Mouse (Mus musculus): Measurements from ENCODE around the gene Spg21. TPM values are rescaled to one million over a fixed set of nuclear protein-coding genes. Genes with fewer than 3 reads are reported as not detected.

Gene Spg21
- 45.6 and 46.1 TPM in 2 replicates for total RNA-seq (2021)
- long read RNA-seq, experiment 1, transcript Spg21-201 (9 exons, 2,680 nt), result major isoform, 73 of 76 reads
- long read RNA-seq, experiment 1, partial matches to known transcripts, result 1 of 76 reads
- long read RNA-seq, experiment 1, other reads (novel, unspliced or antisense), result 2 of 76 reads
- long read RNA-seq, experiment 2, transcript Spg21-201 (9 exons, 2,680 nt), result major isoform, 51 of 55 reads
- long read RNA-seq, experiment 2, partial matches to known transcripts, result 1 of 55 reads
- long read RNA-seq, experiment 2, other reads (novel, unspliced or antisense), result 3 of 55 reads

DNA sequence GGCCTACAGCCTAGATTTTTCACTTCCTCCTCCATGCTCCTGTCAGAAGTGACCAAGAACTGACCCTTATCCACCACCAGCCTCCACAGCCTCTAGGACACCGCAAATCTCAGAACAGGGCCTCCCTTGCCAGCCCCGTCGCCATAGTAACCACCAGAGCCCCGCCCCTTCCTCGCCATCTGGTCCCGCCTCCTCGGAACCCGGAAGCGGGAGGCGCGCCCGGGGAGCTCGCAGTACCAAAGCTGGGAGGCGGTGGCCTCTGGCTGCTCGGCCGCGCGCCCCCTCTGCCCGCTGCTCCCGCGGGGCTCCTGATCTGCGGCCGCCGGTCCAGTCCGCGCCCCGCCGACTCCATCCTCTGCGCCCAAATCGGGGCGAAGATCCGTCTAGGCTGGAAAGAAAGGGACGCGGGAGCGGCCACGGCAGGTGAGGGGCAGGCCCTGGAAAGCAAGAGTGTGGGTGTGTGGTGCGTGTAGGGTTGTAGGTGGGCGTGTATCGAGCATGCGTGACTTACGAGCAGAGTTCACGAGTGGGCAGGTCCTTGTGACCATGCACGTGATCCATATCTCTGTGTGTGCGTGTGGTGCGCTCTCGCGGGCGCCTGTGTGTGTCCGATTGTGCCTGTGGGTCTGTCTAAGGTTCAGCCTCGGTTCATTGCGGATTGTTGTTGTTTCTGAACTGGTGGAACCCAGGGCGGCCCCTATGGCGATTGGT, at the start of gene Spg21:
Gene Spg21, plus strand, starts transcription at position 216 of the 711 bp plus-strand sequence.
- peak; percentile 99 for DNase-seq

DNA sequence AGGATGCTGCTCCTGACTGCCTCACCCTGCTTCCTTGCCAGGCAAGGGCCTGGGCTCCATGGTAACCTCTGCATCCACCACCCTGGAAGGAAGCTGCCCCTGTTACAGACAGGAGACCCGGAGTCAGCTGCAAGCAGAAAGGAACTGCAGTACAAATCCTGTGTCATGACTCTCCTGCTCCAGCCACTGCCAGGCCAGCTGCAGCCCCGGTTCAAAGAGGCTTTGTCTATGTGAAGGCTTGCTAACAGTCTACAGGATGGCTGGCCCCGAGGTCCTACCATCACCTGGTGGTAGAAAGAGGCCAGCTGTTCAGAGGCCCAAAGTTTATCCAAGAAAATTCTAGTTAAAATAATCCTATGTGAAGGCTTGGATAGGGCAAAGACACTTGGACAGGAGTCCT, 49.4 kb upstream of the Spg21 start:
- no peak for DNase-seq

DNA sequence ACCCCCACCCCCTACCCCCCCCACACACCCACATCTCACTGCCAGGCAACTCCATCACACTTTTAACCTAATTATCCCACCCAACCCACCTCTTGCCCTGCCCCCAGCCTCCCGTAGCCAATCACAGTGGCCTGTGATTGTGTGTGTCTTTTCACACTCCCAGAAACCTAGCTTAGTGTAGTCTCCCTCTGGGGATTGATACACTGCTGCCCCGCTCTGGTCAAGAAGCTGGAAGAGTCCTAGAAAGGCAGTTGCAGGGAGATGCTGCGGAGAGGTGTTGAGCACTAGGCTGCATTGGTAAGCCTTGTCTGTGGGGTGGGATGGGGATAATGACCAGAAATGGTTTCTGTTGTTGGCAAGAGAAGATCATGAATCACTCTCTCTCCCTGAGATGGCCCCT, 43.0 kb upstream of the Spg21 start:
- DNase-seq, result no peak

DNA sequence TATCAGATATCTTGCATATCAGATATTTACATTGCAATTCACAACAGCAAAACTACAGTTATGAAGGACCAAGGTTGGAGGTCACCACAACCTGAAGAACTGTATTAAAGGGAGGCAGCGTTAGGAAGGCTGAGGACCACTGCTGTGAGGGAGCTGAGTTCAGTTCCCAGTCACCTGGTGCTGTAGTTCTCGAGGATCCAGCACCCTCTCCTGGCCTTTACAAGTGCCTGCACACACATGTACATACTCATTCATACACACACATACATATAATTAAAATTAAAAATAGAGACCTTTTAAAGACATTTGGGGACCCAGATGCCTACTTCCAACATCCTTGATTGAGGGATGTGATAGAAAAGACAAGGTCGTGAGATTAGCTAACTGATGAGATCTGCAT, 41.1 kb upstream of the Spg21 start:
- DNase-seq, result no peak

DNA sequence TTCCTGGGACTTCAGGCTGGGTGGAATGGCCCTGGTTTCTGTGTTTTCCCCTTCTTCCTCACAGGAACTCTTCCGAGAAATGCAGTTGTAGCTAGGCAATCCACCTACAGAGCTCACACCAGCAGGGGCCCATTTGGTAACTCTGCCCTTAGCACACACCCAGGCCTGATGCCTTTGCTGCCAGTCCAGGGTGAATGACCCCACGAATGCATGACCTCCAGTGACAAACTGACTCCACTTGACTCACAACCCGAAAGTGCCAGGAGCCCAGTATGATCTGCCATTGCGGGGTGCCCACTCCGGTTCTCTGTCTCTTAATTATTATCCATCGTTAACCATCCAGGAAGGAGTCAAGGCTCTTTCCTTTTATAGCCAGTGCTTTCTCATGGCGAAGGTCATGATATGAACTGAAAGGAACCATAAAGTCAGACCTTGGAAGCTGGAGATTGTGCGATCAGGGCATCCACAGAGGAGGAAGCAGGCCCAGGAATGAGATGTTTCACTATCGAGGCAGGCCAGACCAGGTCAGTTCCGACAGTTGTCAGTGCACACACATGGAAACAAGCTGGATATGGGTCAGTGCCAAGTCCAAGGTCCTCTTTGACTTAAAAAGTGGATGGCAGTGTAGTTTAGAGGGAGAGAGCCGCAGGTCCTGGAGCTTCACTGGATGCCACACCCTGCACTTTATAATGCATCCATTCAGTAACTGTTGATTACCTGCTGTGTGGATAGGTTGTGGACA, 37.8 kb upstream of the Spg21 start, which contains the start of gene Slc51b:
Gene Slc51b, minus strand, starts transcription at position 196 of the 742 bp plus-strand sequence.
- DNase-seq, result peak; percentile 59

DNA sequence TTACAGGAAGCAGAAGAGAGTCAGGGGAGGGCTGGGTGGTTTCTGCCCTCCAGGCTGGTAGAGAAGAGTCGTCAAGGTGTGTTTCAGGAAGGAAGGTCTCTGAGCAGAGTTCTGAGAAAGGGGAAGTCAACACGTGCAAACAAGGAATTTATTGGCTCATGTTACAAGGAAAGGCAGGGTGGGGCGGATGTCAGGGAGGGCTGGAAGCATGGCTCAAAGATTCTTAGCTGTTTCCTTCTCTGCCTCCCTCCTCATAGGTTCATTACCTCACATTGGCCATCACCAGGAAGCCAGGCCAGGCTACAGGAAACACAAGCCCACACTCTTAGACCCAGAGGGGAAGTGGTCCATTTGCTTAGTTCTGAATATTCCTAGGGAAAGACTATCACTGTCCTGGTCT, 36.4 kb upstream of the Spg21 start:
- no peak for DNase-seq

DNA sequence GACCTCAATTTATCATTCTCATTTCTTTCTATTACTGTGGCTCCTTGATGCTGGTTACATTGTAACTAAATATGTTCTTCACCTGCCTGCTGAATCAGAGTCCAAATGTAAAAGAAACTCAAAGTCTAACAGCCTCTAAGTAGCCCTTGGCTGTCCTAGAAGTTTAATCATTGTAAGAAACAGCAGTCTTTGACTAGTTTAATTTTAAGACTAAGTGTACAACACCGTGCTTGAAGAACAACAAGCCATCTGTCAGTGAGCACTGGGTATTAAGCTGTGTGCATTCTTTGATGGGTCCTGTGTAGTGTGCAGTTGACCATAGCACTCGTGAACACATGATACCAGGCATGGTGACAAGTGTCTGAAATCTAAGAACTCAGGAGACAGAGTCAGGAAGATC, 33.2 kb upstream of the Spg21 start:
- DNase-seq, result no peak

DNA sequence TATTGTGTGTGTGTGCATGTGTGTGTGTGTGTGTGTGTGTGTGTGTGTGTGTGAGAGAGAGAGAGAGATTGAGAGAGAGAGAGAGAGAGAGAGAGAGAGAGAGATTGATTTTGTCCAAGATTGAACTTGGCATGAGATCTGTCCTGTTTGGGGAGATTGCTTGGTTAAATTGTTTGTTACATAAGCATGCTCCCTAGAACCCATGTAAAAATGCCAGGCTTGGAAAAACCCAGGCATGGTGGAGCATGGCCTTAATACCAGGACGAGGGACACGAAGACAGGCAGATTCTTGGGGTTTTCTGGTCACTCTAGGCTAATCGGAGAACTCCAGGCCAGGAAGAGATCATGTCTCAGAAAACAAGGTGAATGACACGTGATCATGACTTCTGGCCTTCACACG, 32.7 kb upstream of the Spg21 start:
- DNase-seq, result no peak

DNA sequence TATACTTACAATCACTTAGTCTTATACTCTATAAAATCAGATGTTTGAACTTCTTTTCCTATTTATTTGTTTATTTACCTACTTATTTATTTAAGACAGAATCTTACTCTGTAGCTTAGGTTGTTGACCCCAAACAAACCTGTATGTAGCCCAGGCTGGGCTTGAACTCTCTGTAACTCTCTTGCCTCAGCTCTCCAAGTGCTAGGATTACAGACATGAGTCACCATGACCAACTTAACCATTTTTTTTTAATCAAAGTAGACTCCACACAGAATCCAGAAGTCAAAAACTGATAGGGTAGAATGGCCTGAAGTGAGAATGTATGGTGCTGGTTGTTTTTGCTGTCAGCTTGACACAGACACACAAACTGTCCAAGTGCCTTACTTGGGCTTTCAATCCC, 30.3 kb upstream of the Spg21 start:
- DNase-seq, result no peak

DNA sequence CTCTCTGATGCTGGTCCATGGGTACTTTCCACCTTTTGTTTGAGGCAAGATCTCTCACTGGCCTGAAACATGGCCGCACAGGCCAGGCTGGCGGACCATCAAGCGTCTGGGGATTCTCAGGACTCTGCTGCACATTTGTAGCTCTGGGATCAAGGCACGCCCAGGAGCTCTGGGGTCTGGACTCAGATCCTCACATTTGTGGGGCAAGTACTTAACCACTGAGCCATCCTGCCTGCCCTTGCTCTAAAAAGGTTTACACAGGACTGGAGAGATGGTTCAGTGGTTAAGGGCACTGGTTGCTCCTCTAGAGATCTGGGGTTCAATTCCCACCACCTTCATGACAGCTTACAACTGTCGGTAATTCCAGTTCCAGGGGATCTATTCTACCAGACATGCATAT, 29.8 kb upstream of the Spg21 start:
- DNase-seq, result no peak

DNA sequence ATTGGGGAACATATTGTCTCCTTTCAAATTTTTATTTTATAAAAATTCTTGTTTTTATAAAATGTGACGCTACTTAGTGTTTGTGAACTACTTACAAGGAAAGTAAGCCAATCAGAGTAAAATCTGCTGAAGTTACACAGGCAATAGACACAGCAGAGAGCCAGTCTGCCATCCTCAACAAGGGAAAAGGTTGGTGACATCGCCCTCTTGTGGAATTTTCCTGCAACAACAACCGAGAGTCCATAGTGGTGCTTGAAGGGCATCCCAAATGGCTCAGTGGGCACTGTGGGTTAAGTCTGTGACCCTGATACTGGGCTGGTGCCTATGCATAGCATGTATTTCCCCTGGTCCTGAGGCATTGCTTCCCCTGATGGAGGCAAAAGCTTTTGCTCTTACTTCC, 28.5 kb upstream of the Spg21 start:
- peak; percentile 90 for DNase-seq

DNA sequence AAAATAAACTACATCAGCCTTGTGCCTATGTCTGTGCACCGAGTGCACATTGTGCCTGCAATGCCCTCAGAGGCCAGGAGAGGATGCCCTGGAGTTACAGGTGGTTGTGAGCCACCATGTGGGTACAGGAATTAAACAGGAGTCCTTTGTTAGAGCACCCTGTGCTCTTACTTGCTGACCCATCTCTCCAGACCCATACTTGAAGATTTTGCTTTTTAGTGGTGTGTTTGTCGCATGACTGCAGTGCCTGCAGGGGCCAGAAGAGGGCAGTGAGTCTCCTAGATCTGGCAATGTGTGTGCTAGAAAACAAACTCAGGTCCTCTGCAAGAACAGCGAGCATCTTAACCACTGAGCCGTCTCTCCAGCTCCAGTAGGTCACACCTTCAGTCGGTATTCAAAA, 26.6 kb upstream of the Spg21 start:
- DNase-seq, result peak; percentile 73

DNA sequence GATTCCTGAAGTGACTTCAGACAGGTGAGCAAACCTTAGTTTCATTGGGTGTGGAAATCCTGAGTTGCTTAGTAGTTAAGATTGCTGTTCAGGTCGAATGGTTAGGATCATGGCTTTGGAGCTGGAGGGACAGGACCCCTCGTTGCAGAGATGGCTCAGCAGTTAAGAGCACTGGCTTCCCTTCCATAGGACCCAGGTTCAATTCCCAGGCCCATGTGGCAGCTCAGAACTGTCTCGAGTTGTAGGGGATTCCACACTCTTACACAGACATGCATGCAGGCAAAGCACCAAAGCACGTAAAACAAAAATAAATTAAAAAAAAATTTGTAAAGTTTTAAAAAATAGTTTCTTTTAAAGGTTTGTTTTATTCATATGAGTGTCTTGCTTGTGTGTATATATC, 25.5 kb upstream of the Spg21 start:
- DNase-seq, result no peak

DNA sequence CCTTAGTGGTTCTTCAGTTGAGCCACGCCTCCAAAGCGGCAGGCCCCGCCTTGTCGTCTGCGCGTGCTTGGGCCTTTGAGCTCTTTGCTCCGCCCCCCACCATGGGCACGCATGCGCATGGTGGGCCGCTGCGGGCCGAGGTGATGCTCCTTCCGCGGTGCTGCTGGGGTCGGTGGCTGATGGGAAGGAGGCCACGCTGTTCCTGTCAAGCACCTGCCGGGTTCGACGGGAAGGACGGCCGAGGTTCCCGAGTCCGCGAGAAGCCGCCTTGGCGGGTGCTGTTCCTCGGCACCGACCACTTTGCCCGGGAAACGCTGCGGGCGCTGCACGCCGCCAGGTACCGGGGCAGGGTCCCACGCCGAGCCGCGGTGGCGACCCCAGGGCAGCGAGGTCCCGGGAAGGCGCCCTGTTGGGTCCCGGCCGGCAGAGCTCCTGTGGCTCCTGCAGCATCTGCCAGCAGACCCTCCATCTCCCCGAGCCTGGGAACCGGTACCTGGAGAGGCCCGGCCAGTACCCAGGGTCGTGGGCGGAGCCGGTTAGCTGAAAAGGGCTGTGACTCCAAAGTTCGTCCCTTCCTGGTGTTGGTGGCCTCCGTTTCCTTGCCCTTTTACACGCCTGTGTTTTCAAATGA, 25.0 kb upstream of the Spg21 start, which contains the start of gene Mtfmt:
Gene Mtfmt, plus strand, starts transcription at position 112 of the 631 bp plus-strand sequence.
- DNase-seq, result peak; percentile 97

DNA sequence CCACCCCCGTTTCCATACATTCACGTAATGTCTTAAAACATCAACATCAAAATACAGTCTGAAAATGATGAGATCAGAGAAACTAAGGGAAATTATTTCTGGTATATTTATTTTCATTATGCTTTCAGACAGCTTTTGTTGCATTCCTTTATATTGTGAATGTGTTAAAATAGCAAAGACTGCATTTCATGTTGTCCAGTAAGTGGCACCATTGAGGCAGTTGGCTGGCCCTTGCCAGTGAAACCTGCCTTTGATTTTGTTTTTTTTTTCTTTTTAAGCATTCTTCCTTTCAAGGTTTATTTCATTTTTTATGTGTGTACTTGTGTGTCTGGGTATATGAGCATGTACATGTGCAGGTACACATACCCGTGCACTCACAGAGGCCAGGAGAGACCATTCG, 16.1 kb upstream of the Spg21 start:
- no peak for DNase-seq

DNA sequence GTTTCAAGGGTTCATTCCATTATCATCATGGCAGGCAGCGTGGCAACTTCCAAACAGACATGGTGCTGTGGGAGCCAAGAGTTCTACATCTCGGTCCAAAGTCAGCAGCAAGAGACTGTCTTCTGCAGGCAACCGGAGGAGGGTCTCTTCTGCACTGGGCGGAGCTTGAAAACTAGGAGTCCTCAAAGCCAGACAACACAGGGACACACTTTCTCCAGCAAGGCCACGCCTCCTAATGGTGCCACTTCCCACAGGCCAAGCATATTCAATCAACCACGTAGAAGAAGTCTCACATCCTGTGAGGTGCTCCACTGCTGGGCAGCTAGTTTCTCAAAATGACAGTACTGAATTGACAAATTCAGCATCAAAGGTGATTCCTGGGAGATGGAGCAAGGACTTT, 12.8 kb upstream of the Spg21 start:
- DNase-seq, result no peak

DNA sequence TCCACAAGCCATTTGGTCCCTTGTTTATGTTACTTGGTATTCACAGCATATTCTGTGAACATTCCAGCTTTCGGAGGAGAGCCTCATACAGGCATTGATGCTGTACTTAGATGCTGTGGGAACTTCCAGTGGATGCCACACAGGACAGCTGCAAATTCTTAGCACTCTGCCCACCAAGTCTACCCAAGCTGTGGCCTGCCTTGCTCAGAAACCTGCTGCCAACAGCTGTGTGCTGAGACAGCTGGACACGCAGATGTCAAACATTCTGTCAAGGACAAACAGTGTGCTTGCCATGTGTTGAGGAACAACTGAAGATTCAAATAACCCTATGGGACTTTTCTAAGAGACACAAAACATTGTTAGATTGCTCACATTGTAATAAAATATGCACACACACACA, 1.8 kb upstream of the Spg21 start:
- no peak for DNase-seq

DNA sequence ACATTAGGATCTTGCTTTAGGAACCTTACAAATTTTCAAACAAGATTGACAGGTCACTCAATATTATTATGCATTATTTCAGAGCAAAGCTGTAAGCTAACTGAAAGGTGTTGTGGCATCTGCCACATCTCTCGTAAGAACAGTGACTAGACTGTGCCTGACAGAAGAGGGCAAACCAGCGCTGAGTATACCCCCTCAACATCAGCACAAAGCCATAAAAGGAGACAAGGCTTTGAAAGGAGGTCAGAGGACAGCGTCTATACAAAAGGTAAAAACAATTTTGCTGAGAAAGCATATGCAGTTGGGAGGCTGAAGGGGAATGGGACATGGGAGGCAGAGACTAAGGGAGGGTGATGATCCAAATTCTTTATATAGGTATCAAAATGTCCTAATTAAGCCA, 549 bp upstream of the Spg21 start:
- no peak for DNase-seq

DNA sequence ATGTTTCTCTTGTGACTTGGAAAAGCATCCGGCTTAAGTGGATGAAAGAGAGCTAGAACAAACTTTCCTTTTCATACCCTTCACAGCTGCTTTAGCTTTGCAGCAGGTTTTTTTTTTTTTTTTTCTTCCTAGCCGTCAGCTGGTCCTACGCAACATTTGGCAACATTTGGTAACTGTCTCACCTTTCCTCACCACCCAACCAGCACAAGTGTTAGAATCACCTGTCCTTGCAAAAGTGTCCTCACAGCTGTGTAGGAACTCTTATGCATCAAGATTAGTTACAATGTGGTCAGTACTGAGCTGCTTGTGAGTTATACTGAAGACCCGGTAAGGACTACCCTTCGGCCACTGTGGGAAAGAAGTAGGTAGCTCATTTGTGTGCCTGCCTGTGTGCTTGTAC, 1.8 kb downstream of the Spg21 start:
- no peak for DNase-seq

DNA sequence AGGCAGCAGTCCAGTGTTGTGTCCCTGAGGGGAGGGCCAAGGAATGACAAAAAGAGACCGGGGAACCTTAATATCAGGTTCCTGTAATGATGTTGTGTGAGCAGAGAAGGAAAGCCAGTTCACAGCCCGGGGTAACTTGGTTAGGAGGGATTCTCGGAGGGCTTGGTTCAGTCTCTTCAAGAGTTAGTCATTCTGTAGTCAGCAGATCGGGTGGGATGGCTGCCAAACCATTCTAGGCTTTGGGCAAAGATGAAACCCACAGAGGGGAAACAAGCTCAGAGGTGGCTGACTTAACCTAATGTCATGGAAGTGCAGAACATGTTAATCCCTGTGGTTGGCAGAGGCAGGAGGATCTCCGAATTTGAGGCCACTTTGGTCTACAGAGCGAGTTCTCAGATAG, 3.4 kb downstream of the Spg21 start:
- DNase-seq, result peak; percentile 74

DNA sequence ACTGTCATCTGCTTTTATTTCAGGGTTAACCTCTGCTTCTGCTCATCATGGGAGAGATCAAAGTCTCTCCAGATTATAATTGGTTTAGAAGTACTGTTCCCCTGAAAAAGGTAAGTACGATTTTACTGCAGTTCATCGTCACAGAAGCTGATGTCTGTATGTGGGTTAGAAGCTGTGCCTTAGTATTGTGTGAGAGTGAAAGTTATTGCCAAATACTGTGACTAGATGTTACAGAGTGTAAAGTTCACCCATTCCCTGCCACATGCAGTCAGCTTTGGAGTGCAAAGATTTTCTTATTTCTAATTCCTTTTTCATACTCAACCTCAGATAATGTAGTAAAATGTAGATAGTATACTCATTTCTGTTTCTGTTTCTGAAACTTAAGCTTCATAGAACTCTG, 4.5 kb downstream of the Spg21 start:
- DNase-seq, result no peak

DNA sequence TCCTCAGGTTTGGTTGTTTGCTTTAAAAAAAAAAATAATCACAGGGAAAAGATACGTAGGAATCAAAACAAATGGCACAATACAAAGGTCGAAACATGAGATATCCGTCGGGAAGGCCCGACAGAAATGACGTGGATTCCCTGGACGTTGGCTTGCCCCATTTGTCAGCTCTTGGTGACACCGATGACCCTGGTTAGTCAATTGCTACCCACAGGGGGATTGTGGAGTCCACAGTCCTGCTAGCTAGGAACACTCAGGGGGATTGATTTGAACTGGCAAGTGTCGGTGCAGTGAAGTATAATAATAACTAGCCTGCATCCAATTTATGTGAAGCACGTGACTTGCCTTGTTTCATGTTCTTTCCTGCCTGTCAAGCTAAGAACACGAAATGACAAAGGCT, 6.9 kb downstream of the Spg21 start:
- peak; percentile 62 for DNase-seq

DNA sequence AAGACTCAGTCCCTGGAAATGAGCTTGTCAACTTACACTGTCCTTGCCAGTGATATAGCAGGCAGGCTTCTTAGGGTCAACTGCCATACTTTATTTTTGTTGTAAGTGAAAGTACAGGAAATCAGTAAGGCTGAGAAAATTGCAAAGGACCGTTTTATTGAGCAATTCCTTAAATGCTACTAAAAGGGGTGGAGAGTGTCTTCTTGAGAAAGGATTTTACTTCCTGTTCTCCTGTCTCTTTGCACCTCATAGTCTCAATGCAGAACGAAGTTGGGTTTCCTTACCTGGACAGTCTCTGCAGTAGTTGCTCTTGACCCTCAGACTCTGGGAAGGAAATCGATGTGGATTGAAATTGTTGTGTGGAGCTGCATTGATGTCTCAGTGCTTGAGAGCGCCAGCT, 12.0 kb downstream of the Spg21 start:
- no peak for DNase-seq
